Mouse (Mus musculus): Measurements from ENCODE around the gene 4930519P11Rik. TPM values are rescaled to one million over a fixed set of nuclear protein-coding genes. Genes with fewer than 3 reads are reported as not detected.

Gene 4930519P11Rik
- total RNA-seq, 2 experiments from 2014 or later = not detected

DNA sequence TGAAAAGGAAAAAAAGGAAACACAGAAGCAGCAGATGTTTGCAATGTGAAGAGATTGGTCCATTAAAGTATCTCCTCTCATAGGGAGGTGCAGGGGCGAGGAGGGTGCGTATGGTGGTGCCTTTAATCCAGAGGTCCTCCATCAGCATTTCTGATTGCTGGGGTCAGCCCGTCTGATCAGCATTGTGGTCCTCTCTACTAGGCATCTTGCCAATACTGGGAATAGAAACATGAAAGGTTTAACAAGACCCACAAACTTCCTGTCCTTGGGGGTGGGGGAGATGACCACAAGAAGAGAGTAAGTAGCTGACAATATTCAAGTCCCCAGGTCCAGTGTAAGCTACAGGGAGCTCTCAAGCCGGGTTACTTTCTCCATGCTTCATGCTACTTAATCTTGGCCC lies 42.6 kb downstream of the 4930519P11Rik start:
- Histone ChIP-seq H3K4me3 (no peak overlapping the region), H3K27ac (no peak overlapping the region)
- TF ChIP-seq CTCF (conservative IDR thresholded peaks at IDR 0.05) = no peak
- DNase-seq (ENCODE audit: low spot score in 2 of 2) = no peak

- peak within 1 kb of the TSS; percentile 56; the same call in 1 of the 2 replicates for H3K27ac ChIP-seq
- H3K4me3 ChIP-seq = peak within 1 kb of the TSS; percentile 68
- peak; percentile 92 to 96 for DNase-seq (ENCODE audit: low spot score in 2 of 2)
- TF ChIP-seq CTCF (conservative IDR thresholded peaks at IDR 0.05) = peak; percentile 31
These were observed 43.4 kb downstream of the 4930519P11Rik start, which contains the start of gene E2f1 for GRCm38 (mm10) chr2:154569836-154570286. E2f1 (minus strand) TSS chr2:154569892.

- TF ChIP-seq CTCF (conservative IDR thresholded peaks at IDR 0.05) = no peak
- Histone ChIP-seq H3K4me3 (peak overlapping the region; percentile 68), H3K27ac (peak overlapping the region; percentile 56; the same call in 1 of the 2 replicates)
- peak in 1 of 2 experiments; percentile 34 for DNase-seq (ENCODE audit: low spot score in 2 of 2)
These were observed 44.0 kb downstream of the 4930519P11Rik start for GRCm38 (mm10) chr2:154569071-154569748.

DNA sequence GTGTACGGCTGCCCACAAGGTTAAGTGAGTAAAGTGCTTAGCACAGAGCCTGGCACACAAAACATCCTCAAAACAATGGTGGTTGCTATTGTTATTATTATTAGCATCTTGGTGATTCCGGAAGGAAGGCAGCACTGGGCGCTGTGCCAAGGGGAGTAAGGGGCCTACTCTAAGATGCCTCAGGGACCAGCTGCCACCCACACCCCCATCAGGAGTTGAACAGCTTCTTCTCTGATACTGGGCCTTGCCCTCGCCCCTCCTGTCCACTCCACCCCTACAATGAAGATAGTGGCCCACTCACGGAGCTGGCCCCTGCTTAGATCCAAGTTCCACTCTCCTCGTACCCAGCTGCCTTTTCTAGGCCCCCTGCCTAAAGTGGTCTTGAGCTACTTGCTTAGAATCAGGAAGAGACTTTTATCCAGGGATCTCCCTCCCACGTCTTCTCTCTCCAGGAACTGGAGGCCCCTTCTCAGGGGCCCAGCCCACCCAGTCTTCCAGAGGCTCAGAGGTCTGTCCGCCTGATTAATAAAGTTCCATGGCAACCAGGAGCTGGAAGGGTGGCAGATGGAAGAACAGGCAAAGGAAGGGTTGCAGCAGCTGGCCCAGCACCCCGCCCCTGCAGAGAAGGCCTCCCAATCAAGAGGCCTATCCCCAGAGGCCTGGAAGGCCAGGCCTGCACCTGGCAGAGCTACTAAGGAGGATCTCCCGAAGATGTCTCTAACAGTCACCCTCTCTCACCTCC lies 44.7 kb downstream of the 4930519P11Rik start:
- Histone ChIP-seq H3K27ac (peak overlapping the region; percentile 56; the same call in 1 of the 2 replicates), H3K4me3 (peak overlapping the region; percentile 68)
- no peak for TF ChIP-seq CTCF (conservative IDR thresholded peaks at IDR 0.05)
- no peak for DNase-seq (ENCODE audit: low spot score in 2 of 2)

DNA sequence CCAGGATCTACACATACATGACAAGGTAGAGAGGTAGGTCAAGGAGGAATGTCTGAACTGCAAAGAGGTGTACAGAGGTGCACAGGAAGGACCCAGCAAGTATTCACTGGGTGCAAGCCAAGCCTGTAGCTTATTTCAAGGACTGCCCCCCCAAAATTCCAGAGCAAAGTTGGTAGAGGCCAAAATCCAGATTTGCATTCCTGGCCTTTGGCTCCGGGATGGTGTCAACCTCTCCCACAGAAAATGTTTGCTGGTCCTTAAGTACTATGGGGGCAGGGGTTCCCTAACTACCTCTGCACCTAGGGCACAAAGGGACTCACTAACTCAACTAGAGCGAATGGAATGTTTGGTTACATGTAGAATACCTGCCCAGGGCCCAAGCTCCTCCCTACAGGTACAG lies 45.5 kb downstream of the 4930519P11Rik start:
- no peak for TF ChIP-seq CTCF (conservative IDR thresholded peaks at IDR 0.05)

DNA sequence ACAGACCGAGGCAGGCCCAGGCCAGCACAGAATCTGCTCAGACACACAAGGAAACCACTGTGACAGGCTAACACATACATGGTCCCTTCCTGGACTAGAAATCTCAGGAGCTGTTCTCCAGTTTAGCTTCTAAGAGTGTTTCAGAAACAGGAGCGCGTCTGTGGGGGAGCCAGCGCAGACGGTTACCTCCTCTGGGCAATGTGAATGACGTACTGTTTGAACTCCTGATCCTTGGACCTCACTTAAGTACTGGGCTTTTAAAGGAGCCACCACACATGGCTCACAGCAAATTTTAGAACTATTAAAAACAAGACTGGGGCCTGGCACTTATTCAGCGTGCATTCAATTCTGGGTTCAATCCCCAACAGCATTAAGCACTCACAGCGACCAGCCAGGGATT lies 46.6 kb downstream of the 4930519P11Rik start:
- H3K27ac ChIP-seq = no peak overlapping the region
- no peak for TF ChIP-seq CTCF (conservative IDR thresholded peaks at IDR 0.05)
- DNase-seq (ENCODE audit: low spot score in 2 of 2) = no peak
- no peak overlapping the region for H3K4me3 ChIP-seq

More for the DNA sequence above, 45.5 kb downstream of the 4930519P11Rik start:
- no peak overlapping the region for H3K27ac ChIP-seq
- no peak overlapping the region for H3K4me3 ChIP-seq
- no peak for DNase-seq (ENCODE audit: low spot score in 2 of 2)

DNA sequence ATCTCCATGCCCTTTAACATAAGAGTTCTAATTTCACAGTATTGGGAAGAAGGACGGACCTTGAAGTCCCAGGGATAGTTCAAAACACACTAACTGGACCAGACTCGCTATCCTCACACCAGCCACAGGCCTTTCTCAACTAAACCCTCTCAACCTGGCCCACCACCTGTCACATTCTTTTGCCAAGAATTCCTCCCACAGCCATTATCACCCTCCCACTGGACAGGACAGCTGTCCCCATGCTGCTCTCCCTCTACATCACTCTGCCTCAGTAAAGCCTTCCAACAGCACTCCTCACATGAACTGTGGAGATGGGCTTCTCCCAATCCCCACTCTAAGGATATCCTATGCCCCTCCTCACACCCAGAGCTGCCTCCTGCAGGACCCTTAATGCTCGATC lies 47.7 kb downstream of the 4930519P11Rik start:
- no peak for TF ChIP-seq CTCF (conservative IDR thresholded peaks at IDR 0.05)
- H3K27ac ChIP-seq = no peak overlapping the region

DNA sequence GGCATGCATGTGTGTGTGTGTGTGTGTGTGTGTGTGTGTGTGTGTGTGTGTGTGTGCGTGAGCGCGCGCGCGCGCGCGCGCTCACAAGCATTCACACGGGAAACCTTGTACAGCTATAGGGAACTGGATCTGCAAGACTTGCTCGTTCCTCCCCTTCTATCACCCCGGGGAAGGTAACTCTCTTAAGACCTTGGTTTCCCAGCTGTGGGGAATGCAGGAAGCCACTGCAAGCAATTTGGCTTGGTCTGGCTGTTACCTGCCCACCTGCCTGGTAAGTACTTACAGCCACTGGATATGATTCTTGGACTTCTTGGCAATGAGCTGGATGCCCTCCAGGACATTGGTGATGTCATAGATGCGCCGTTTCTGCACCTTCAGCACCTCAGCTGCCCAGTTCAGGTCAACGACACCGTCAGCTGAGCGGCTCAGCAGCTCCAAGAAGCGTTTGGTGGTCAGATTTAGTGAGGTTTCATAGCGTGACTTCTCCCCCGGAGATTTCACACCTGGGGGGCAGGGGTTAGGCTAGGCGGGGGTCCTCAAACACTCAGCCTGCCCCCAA lies 49.5 kb downstream of the 4930519P11Rik start:
- H3K4me3 ChIP-seq = no peak overlapping the region
- DNase-seq (ENCODE audit: low spot score in 2 of 2) = no peak
- TF ChIP-seq CTCF (conservative IDR thresholded peaks at IDR 0.05) = no peak
- no peak overlapping the region for H3K27ac ChIP-seq

More for the DNA sequence above, 47.7 kb downstream of the 4930519P11Rik start:
- no peak overlapping the region for H3K4me3 ChIP-seq
- DNase-seq (ENCODE audit: low spot score in 2 of 2) = no peak

Other genes starting within 250 kb of the 4930519P11Rik start
- gene Cdk5rap1, start 240.4 kb downstream of the 4930519P11Rik start, total RNA-seq (2021) = 10 to 100 TPM; 15.3 to 18.3 TPM
- 10 to 100 TPM; 46.2 to 46.9 TPM for gene Snta1, start 205.3 kb downstream of the 4930519P11Rik start, total RNA-seq (2021)
- gene Cbfa2t2, start 177.0 kb downstream of the 4930519P11Rik start, total RNA-seq (2021) = 10 to 100 TPM; 55.1 to 55.8 TPM
- gene 1700003F12Rik, start 66.4 kb downstream of the 4930519P11Rik start, total RNA-seq (2021) = 1 to 10 TPM in 1 of 2 experiments, not detected in 1; 1.4 TPM
- not detected for gene Actl10, start 61.7 kb downstream of the 4930519P11Rik start, total RNA-seq (2021)
- 10 to 100 TPM; 30.0 to 34.9 TPM for gene Necab3, start 54.5 kb downstream of the 4930519P11Rik start, total RNA-seq (2021)
- gene E2f1, start 43.5 kb downstream of the 4930519P11Rik start, total RNA-seq (2021) = 1 to 10 TPM; 5.4 to 5.7 TPM
- 10 to 100 TPM; 10.7 to 13.7 TPM for gene Pxmp4, start 9.7 kb downstream of the 4930519P11Rik start, total RNA-seq (2021)
- 10 to 100 TPM in 1 of 2 experiments, 1 to 10 TPM in 1; 9.1 to 10.8 TPM for gene Zfp341, start 140 bp downstream of the 4930519P11Rik start, total RNA-seq (2021)
- gene Chmp4b, start 38.3 kb upstream of the 4930519P11Rik start, total RNA-seq (2021) = 100 to 1,000 TPM; 206 to 215 TPM
- not detected for gene Gm14214, start 156.6 kb upstream of the 4930519P11Rik start, total RNA-seq (2021)
- 10 to 100 TPM; 62.0 to 68.6 TPM for gene Raly, start 177.7 kb upstream of the 4930519P11Rik start, total RNA-seq (2021)
- gene a, start 178.0 kb upstream of the 4930519P11Rik start, total RNA-seq (2021) = not detected